Mouse (Mus musculus) myocyte (in vitro differentiated cells): Measurements from ENCODE around the gene Sema3a.

Experiments used
- CEBPB ChIP-seq: IDR thresholded peaks from 2 replicates; pipeline ENCODE4 v1.6.1; 2011; ENCODE audit warnings: mild to moderate bottlenecking, moderate library complexity; ENCODE audit not compliant: poor library complexity, insufficient read depth, severe bottlenecking
- E2F4 ChIP-seq: IDR thresholded peaks from one replicate; pipeline ENCODE4 v1.6.1; 2011; ENCODE audit warnings: mild to moderate bottlenecking, control low read depth, moderate library complexity; ENCODE audit not compliant: insufficient read depth
- MAX ChIP-seq: IDR thresholded peaks from one replicate; pipeline ENCODE4 v1.6.1; 2011; ENCODE audit warnings: low read depth, mild to moderate bottlenecking, control low read depth
- MYOD1 ChIP-seq, 3 experiments: IDR thresholded peaks; one replicate each; pipeline ENCODE4 v1.6.1; 2011; ENCODE audit warnings: control low read depth in 2 of 3, low read depth in 2 of 3, mild to moderate bottlenecking in 2 of 3, moderate library complexity in 1 of 3; ENCODE audit not compliant: insufficient read length in 2 of 3, control insufficient read depth in 1 of 3
- MYOG ChIP-seq, 3 experiments: IDR thresholded peaks; one replicate each; pipeline ENCODE4 v1.6.1; 2011; ENCODE audit warnings: control low read depth in 2 of 3, low read depth in 2 of 3, mild to moderate bottlenecking in 2 of 3; ENCODE audit not compliant: insufficient read length in 2 of 3, control insufficient read depth in 1 of 3, insufficient read depth in 1 of 3
- POLR2A ChIP-seq: IDR thresholded peaks from one replicate; pipeline ENCODE4 v1.6.1; 2011; ENCODE audit warnings: low read depth, mild to moderate bottlenecking, control low read depth, moderate library complexity; ENCODE audit not compliant: insufficient read length
- POLR2AphosphoS2 ChIP-seq: IDR thresholded peaks from one replicate; pipeline ENCODE4 v1.6.1; 2011; ENCODE audit warnings: low read depth, control low read depth; ENCODE audit not compliant: insufficient read length
- SRF ChIP-seq: IDR thresholded peaks from one replicate; pipeline ENCODE4 v1.6.1; 2011; ENCODE audit warnings: low read depth; ENCODE audit not compliant: control insufficient read depth, insufficient read length
- TCF12 ChIP-seq: IDR thresholded peaks from one replicate; pipeline ENCODE4 v1.6.1; 2011; ENCODE audit warnings: mild to moderate bottlenecking, control low read depth; ENCODE audit not compliant: poor library complexity, insufficient read depth, severe bottlenecking
- TCF3 ChIP-seq: IDR thresholded peaks from one replicate; pipeline ENCODE4 v1.6.1; 2011; ENCODE audit warnings: low read depth, control low read depth; ENCODE audit not compliant: insufficient read length
- USF1 ChIP-seq: IDR thresholded peaks from one replicate; pipeline ENCODE4 v1.6.1; 2011; ENCODE audit warnings: low read depth, mild to moderate bottlenecking, control low read depth, moderate library complexity

- TF ChIP-seq POLR2A (no peak), TCF3 (no peak), E2F4 (no peak), MAX (no peak), CEBPB (no peak), POLR2AphosphoS2 (no peak), SRF (no peak), USF1 (no peak), MYOD1 (IDR thresholded peaks at IDR 0.05; ENCODE audit: control insufficient read depth in 1 of 3, insufficient read length in 2 of 3, low read depth in 2 of 3) (no peak), MYOG (IDR thresholded peaks at IDR 0.05; ENCODE audit: control insufficient read depth in 1 of 3, insufficient read depth in 1 of 3, insufficient read length in 2 of 3, low read depth in 2 of 3) (no peak), TCF12 (no peak)
Measured at GRCm38 (mm10) chr5:13197886-13198285, 72.7 kb downstream of the Sema3a start.
